Mouse (Mus musculus) thymus, postnatal 36 days (tissue): ENCODE measurements at regions not wholly inside any gene's neighbourhood (a gene's known extent, or its start where the extent isn't known, plus 50 kb on each side); places are given as distances from the start of the nearest gene placed in this dataset.

Source experiments
- DNase-seq, 2 experiments: peaks; one replicate each; pipeline ENCODE4 v3.0.0; 2022; ENCODE audit warnings: mixed read lengths in 2 of 2

DNA sequence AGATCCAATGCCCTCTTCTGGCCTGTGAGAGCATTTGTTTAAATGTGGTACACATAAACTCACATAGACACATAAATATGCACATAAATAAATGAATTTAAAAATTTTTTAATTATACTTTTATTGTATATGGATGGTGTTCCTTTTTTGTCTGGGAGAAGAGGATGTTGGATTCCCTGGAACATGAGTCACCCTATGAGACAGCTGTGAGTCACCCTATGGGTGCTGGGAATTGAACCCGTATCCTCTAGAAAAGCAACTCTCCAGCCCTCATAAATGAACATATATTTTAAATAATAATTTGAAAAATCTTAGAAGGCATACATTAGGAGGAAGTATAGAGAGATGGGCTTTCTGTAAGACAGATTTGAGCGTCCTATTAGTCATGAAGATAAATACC, 76.1 kb upstream of the Dynlt3 start:
- no peak for DNase-seq

DNA sequence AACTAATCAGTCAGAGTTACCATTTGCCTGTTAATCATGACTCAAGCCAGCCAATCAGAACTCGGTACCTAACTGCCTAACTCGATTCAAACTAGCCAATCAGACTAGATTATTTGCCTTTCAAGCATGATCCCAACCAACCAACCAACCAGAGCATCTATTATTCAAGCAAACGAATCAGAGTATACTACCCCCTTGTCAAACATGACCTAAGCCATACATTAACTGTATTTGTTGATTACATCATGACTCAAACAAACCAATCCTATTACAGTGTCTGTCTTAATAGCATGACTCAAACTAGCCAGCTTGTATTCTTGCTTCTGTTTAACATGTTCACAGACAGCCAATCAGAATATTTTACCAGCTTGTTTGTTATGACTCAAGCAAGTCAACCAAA, 79.7 kb upstream of the Dynlt3 start:
- DNase-seq: no peak

DNA sequence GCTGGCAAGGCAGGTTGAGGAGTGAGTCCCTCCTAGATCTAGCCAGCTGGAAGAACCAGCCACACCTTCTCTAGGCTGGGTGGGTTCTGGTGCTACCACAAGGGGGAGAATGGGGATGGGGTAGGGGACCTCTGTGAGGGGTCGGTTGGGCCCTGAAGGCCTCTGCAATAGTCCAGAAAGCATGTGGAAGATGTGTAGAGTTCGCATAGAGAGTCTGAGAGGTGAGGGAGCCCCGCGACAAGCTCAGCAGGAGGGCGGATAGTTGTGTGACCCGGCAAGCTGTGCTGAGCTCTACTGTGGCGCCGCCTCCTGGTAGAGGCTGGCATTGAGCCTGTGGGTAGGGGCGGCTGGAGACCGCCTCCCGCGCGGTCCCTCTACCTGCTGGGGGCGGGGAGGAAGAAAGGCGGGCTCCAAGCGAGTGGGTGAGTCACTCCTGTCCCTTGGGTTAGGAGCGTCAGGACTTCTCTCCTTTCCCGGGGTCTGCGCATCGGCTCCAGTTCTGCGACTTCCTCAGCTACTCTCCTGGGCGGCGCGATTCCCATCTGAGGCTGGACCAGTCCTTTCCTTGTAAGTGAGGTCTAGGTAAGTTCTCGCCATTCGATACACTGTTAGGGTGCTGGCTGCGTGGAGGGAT, 84.6 kb upstream of the Dynlt3 start:
- DNase-seq: peak in 1 of 2 experiments; percentile 10

DNA sequence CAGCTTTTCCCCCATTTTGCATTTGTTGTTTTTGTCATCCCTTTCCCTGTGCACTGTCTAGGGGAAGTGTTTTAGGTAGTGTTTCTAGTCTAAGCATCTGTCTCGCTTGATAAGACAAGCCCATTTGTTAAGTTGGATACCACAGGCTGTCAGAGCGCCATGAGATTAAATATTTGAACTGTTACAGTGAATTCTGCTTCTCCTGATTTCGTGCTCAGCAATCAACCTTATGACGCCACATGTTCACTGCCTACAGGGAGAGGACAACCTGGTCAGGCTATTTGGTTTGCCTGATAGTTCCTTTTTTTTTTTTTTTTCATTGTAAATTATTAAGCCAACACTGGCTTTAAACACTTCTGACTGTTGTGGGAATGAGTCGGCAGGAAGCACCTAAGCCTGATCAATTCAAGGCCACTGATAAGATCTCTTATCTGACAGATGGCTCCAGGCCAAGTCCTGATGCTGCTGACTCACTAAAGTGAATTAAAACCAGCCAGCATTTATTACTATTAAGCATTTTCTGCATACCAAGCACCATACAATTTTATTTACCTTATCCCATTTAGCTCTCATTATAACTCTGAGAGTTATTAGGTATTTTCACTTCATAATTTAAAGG, 90.3 kb upstream of the Dynlt3 start:
- no peak for DNase-seq

DNA sequence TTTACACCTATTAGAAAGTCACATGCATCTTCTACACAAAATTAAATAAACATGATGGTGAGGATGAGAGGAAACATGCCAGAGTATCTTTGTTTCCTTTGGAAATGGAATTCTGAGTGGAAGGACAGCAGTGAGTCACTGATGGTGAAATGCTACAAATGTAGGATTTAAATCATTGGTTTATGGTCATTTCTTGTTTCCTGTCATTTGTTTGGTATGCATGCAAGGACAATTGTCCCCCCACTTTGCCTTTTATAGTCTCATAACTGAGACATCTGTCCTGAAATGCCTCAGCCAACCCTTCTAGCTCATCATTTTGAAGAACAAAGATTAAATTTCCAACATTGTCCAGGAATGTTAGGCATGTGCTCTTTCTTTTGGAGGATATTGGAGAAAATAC, 77.2 kb upstream of the Hypm start:
- DNase-seq: no peak

DNA sequence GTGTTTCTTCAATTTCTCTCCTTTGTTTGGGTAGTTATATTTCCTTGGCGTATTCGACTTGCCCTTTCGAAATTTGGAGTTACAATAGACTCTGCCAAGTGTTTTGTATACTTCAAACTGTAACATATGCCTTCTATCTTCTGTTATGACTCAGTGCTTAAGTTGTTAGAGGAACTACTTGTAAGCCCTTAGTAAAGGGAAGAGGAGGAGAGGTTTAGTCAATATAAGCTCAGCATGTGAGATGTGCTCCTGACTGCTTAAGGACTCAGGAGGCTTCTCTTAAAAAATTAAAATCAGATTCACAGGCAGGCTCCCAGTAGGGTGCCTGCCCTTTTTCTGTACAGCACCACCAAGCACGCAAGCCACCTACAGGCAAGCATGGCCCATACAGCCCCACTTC, 69.2 kb upstream of the Hypm start:
- no peak for DNase-seq

DNA sequence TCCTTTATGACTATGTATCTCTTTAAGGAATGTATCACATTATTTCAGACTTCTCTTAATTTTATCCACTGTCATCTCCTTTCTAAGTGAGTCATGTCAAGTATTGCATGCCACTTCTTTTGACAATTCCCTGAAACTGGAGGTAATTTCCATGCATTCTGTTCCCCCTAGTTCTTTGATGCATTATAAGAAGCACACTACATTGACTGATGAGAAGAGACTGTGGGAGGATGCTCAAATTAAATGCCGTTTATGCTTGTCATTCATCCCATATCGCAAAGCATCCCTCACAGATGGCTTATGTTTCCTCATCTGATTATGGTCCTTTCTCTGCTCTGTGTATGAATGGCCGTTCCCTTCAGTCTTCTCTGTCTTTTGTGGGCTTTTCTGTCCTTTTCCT, 57.2 kb upstream of the Hypm start:
- no peak for DNase-seq
